Mouse (Mus musculus) MEL (cell line): Measurements from ENCODE around the gene Gpr146. TPM values are rescaled to one million over a fixed set of nuclear protein-coding genes. Genes with fewer than 3 reads are reported as not detected.

Experiments
- DNase-seq: peaks from one replicate; pipeline ENCODE4 v3.0.0; 2011; ENCODE audit warnings: low read depth, low spot score
- H3K27ac ChIP-seq: 2 replicates; pipeline ENCODE4 v1.5.1; 2012; ENCODE audit warnings: low read depth, mild to moderate bottlenecking, control low read depth, low read length, moderate library complexity; ENCODE audit not compliant: control insufficient read depth
- H3K27me3 ChIP-seq, 2 experiments: fragments of 150-350 bp in 1 of 2; sonication (generic) in 1 of 2; 2 replicates each; pipeline ENCODE4 v1.6.1; 2012; ENCODE audit warnings: low read length in 2 of 2, mild to moderate bottlenecking in 2 of 2, improper control_type of control experiment in 1 of 2, moderate library complexity in 1 of 2; ENCODE audit not compliant: insufficient read depth in 2 of 2, control insufficient read depth in 1 of 2
- H3K36me3 ChIP-seq, 2 experiments: 2 replicates each; pipeline ENCODE4 v1.6.1; 2012 to 2014; ENCODE audit warnings: low read length in 2 of 2, improper control_type of control experiment in 1 of 2, inconsistent platforms in 1 of 2, mild to moderate bottlenecking in 1 of 2; ENCODE audit not compliant: insufficient read depth in 2 of 2, control insufficient read depth in 1 of 2
- H3K4me1 ChIP-seq, 2 experiments: fragments of 150-350 bp in 1 of 2; sonication (generic) in 1 of 2; 2 replicates each; pipeline ENCODE4 v1.6.1; 2012; ENCODE audit warnings: low read length in 2 of 2, improper control_type of control experiment in 1 of 2, mild to moderate bottlenecking in 1 of 2; ENCODE audit not compliant: insufficient read depth in 2 of 2, control insufficient read depth in 1 of 2
- H3K4me3 ChIP-seq, 2 experiments: fragments of 150-350 bp in 1 of 2; sonication (generic) in 1 of 2; 2 replicates each; pipeline ENCODE4 v1.5.1; 2012; ENCODE audit warnings: low read depth in 2 of 2, low read length in 2 of 2, mild to moderate bottlenecking in 2 of 2, moderate library complexity in 2 of 2, control low read depth in 1 of 2, improper control_type of control experiment in 1 of 2; ENCODE audit not compliant: control insufficient read depth in 1 of 2, insufficient read depth in 1 of 2
- H3K79me2 ChIP-seq: 2 replicates; pipeline ENCODE4 v1.6.1; 2012; ENCODE audit warnings: mild to moderate bottlenecking, low read length, moderate library complexity; ENCODE audit not compliant: control insufficient read depth, poor library complexity, insufficient read depth
- H3K9ac ChIP-seq: 2 replicates; pipeline ENCODE4 v1.6.1; 2012; ENCODE audit warnings: low read depth, mild to moderate bottlenecking, control low read depth, low read length, moderate library complexity; ENCODE audit not compliant: control insufficient read depth, poor library complexity, severe bottlenecking
- H3K9me3 ChIP-seq: fragments of 150-350 bp; sonication (generic); replicated peaks from 2 replicates; pipeline ENCODE4 v1.6.1; 2012; ENCODE audit warnings: mild to moderate bottlenecking, low read length, improper control_type of control experiment, moderate library complexity; ENCODE audit not compliant: insufficient read depth
- BHLHE40 ChIP-seq: IDR thresholded peaks from 2 replicates; pipeline ENCODE4 v1.6.1; 2012; ENCODE audit warnings: low read depth, mild to moderate bottlenecking, inconsistent platforms, low read length, improper control_type of control experiment, borderline replicate concordance
- CHD1 ChIP-seq: IDR thresholded peaks from 2 replicates; pipeline ENCODE4 v1.6.1; 2012; ENCODE audit warnings: low read depth, mild to moderate bottlenecking, inconsistent platforms, low read length, improper control_type of control experiment
- CHD2 ChIP-seq: IDR thresholded peaks from 2 replicates; pipeline ENCODE4 v1.6.1; 2011; ENCODE audit warnings: low read length, improper control_type of control experiment
- CTCF ChIP-seq, 3 experiments: IDR thresholded peaks in 2 of 3; conservative IDR thresholded peaks in 1 of 3; 2 replicates each; pipeline ENCODE4 v1.5.1; 2011 to 2012; ENCODE audit warnings: low read length in 3 of 3, low read depth in 2 of 3, mild to moderate bottlenecking in 2 of 3, improper control_type of control experiment in 1 of 3, inconsistent platforms in 1 of 3, mixed read lengths in 1 of 3, moderate library complexity in 1 of 3; ENCODE audit not compliant: control insufficient read depth in 1 of 3, insufficient read depth in 1 of 3, poor library complexity in 1 of 3, severe bottlenecking in 1 of 3
- ELF1 ChIP-seq: IDR thresholded peaks from 2 replicates; pipeline ENCODE4 v1.6.1; 2014; ENCODE audit warnings: low read depth, mild to moderate bottlenecking, inconsistent platforms, low read length, improper control_type of control experiment, moderate library complexity
- EP300 ChIP-seq, 2 experiments: IDR thresholded peaks; 2 replicates each; pipeline ENCODE4 v1.6.1; 2011; ENCODE audit warnings: improper control_type of control experiment in 2 of 2, low read length in 2 of 2, low read depth in 1 of 2, mild to moderate bottlenecking in 1 of 2
- ETS1 ChIP-seq: IDR thresholded peaks from 2 replicates; pipeline ENCODE4 v1.6.1; 2012; ENCODE audit warnings: low read depth, mild to moderate bottlenecking, inconsistent platforms, low read length, improper control_type of control experiment, moderate library complexity
- JUND ChIP-seq: IDR thresholded peaks from 2 replicates; pipeline ENCODE4 v1.6.1; 2011; ENCODE audit warnings: low read depth, mild to moderate bottlenecking, improper control_type of control experiment, low read length
- KAT2A ChIP-seq: conservative IDR thresholded peaks from 2 replicates; pipeline ENCODE4 v1.6.1; 2012; ENCODE audit warnings: low read depth, low read length, improper control_type of control experiment, inconsistent platforms
- MAFK ChIP-seq: IDR thresholded peaks from 2 replicates; pipeline ENCODE4 v1.6.1; 2011; ENCODE audit warnings: low read depth, mild to moderate bottlenecking, low read length, improper control_type of control experiment, borderline replicate concordance
- MAX ChIP-seq: IDR thresholded peaks from 2 replicates; pipeline ENCODE4 v1.6.1; 2011; ENCODE audit warnings: low read length, improper control_type of control experiment
- MAZ ChIP-seq: IDR thresholded peaks from 2 replicates; pipeline ENCODE4 v1.6.1; 2012; ENCODE audit warnings: low read depth, mild to moderate bottlenecking, inconsistent platforms, low read length, improper control_type of control experiment
- MXI1 ChIP-seq: IDR thresholded peaks from 2 replicates; pipeline ENCODE4 v1.6.1; 2011; ENCODE audit warnings: mild to moderate bottlenecking, low read depth, low read length, improper control_type of control experiment
- MYB ChIP-seq: IDR thresholded peaks from 2 replicates; pipeline ENCODE4 v1.6.1; 2011; ENCODE audit warnings: mild to moderate bottlenecking, low read depth, low read length, improper control_type of control experiment
- MYC ChIP-seq: IDR thresholded peaks from 2 replicates; pipeline ENCODE4 v1.6.1; 2011; ENCODE audit warnings: low read depth, mild to moderate bottlenecking, low read length, improper control_type of control experiment, moderate library complexity
- NRF1 ChIP-seq: IDR thresholded peaks from 2 replicates; pipeline ENCODE4 v1.6.1; 2014; ENCODE audit warnings: low read depth, mild to moderate bottlenecking, inconsistent platforms, low read length, improper control_type of control experiment, moderate library complexity; ENCODE audit not compliant: poor library complexity, insufficient read depth, severe bottlenecking
- POLR2A ChIP-seq, 2 experiments: IDR thresholded peaks; 2 replicates each; pipeline ENCODE4 v1.6.1; 2011 to 2012; ENCODE audit warnings: low read length in 2 of 2, mild to moderate bottlenecking in 2 of 2, control low read depth in 1 of 2, improper control_type of control experiment in 1 of 2, low read depth in 1 of 2, moderate library complexity in 1 of 2; ENCODE audit not compliant: control insufficient read depth in 1 of 2, insufficient read depth in 1 of 2, poor library complexity in 1 of 2
- POLR2AphosphoS2 ChIP-seq: IDR thresholded peaks from 2 replicates; pipeline ENCODE4 v1.6.1; 2011; ENCODE audit warnings: low read length, improper control_type of control experiment
- POLR2AphosphoS5 ChIP-seq: IDR thresholded peaks from 2 replicates; pipeline ENCODE4 v1.6.1; 2012; ENCODE audit warnings: low read depth, borderline replicate concordance, mild to moderate bottlenecking, inconsistent platforms, low read length, moderate library complexity, mixed read lengths
- RCOR1 ChIP-seq: IDR thresholded peaks from 2 replicates; pipeline ENCODE4 v1.6.1; 2012; ENCODE audit warnings: low read depth, mild to moderate bottlenecking, inconsistent platforms, low read length, improper control_type of control experiment
- SMC3 ChIP-seq: IDR thresholded peaks from 2 replicates; pipeline ENCODE4 v1.6.1; 2011; ENCODE audit warnings: low read depth, low read length, improper control_type of control experiment
- TBP ChIP-seq: IDR thresholded peaks from 2 replicates; pipeline ENCODE4 v1.8.0; 2011; ENCODE audit warnings: low read depth, low read length, improper control_type of control experiment
- TCF12 ChIP-seq: IDR thresholded peaks from 2 replicates; pipeline ENCODE4 v1.6.1; 2014; ENCODE audit warnings: low read depth, mild to moderate bottlenecking, inconsistent platforms, low read length, improper control_type of control experiment, moderate library complexity
- UBTF ChIP-seq: IDR thresholded peaks from 2 replicates; pipeline ENCODE4 v1.6.1; 2012; ENCODE audit warnings: low read depth, mild to moderate bottlenecking, inconsistent platforms, low read length, improper control_type of control experiment, moderate library complexity, borderline replicate concordance; ENCODE audit not compliant: insufficient read depth
- USF1 ChIP-seq: IDR thresholded peaks from 2 replicates; pipeline ENCODE4 v1.6.1; 2014; ENCODE audit warnings: low read depth, mild to moderate bottlenecking, inconsistent platforms, low read length, improper control_type of control experiment, moderate library complexity
- ZNF384 ChIP-seq: IDR thresholded peaks from 2 replicates; pipeline ENCODE4 v1.6.1; 2012; ENCODE audit warnings: low read depth, mild to moderate bottlenecking, inconsistent platforms, low read length, improper control_type of control experiment
- polyA plus RNA-seq, 2 experiments: library from polyadenylated mRNA; stranded (reverse) in 1 of 2; unstranded in 1 of 2; fragments of >175 nt in 1 of 2; fragments of >200 nt in 1 of 2; gene quantifications; 2 replicates each; pipeline versions ENCODE4 v1.2.1 to v1.2.4; 2012; ENCODE audit warnings: low replicate concordance in 2 of 2, low read depth in 1 of 2; ENCODE audit not compliant: insufficient read length in 2 of 2, insufficient read depth in 1 of 2, missing spikeins in 1 of 2
- total RNA-seq: library from RNA; depleted of rRNA; stranded (reverse); fragments of 300-350 nt; gene quantifications from 2 replicates; pipeline ENCODE4 v1.2.3, GENCODE M21; 2012

Gene Gpr146
- total and polyA plus RNA-seq, 3 experiments = 0.92 to 4.5 TPM; not detected in 1

- Histone ChIP-seq H3K4me1 (no peaks in the 10 kb centered on the region), H3K27ac (no peak overlapping the region), H3K79me2 (peaks cover 1% of the 10 kb centered on the region), H3K9ac (no peak overlapping the region), H3K36me3 (peaks cover 0 to 4% of the 10 kb centered on the region in 2 experiments; a peak in 1 of 4 replicates), H3K4me3 (no peak overlapping the region), H3K9me3 (no peaks in the 10 kb centered on the region), H3K27me3 (no peaks in the 10 kb centered on the region)
- no peak for TF ChIP-seq SMC3
- TF ChIP-seq POLR2A (IDR thresholded peaks at IDR 0.05; ENCODE audit: control insufficient read depth in 1 of 2, insufficient read depth in 1 of 2, low read depth in 1 of 2, low read length in 2 of 2, poor library complexity in 1 of 2) = no peak
- no peak for TF ChIP-seq NRF1
- TF ChIP-seq MAZ = no peak
- TF ChIP-seq CHD2 = no peak
- TF ChIP-seq ZNF384 = no peak
- no peak for TF ChIP-seq BHLHE40
- TF ChIP-seq JUND = no peak
- TF ChIP-seq KAT2A = no peak
- TF ChIP-seq MYC = no peak
- no peak for TF ChIP-seq MAFK
- no peak for TF ChIP-seq POLR2AphosphoS5
- no peak for TF ChIP-seq TBP
- TF ChIP-seq POLR2AphosphoS2 = no peak
- no peak for TF ChIP-seq MAX
- no peak for TF ChIP-seq RCOR1
- no peak for TF ChIP-seq UBTF
- no peak for TF ChIP-seq ELF1
- DNase-seq = no peak
These were observed 64.2 kb downstream of the Gpr146 start for GRCm38 (mm10) chr5:139441726-139442018.

GRCm38 (mm10) chr5:139442428-139442827 is 64.9 kb downstream of the Gpr146 start:
- Histone ChIP-seq H3K4me3 (no peak overlapping the region), H3K4me1 (no peaks in the 10 kb centered on the region), H3K27me3 (no peaks in the 10 kb centered on the region), H3K27ac (no peak overlapping the region), H3K9me3 (no peaks in the 10 kb centered on the region), H3K79me2 (peaks cover 1% of the 10 kb centered on the region), H3K36me3 (0 out of 4 replicates have a peak, but pooled peaks cover 0 to 1% of the 10 kb centered on the region in 2 experiments), H3K9ac (no peak overlapping the region)
- DNase-seq = no peak
- TF ChIP-seq RCOR1 = no peak
- TF ChIP-seq JUND = no peak
- TF ChIP-seq UBTF = no peak
- no peak for TF ChIP-seq CHD2
- TF ChIP-seq CTCF (IDR thresholded peaks at IDR 0.05 in 2 of 3, conservative IDR thresholded peaks at IDR 0.05 in 1 of 3; ENCODE audit: control insufficient read depth in 1 of 3, insufficient read depth in 1 of 3, low read depth in 2 of 3, low read length in 3 of 3, poor library complexity in 1 of 3, severe bottlenecking in 1 of 3) = no peak
- TF ChIP-seq CHD1 = no peak
- TF ChIP-seq TCF12 = no peak
- no peak for TF ChIP-seq ETS1
- no peak for TF ChIP-seq EP300 (IDR thresholded peaks at IDR 0.05; ENCODE audit: low read depth in 1 of 2, low read length in 2 of 2)
- no peak for TF ChIP-seq MXI1
- no peak for TF ChIP-seq MAFK
- TF ChIP-seq MYB = no peak
- no peak for TF ChIP-seq NRF1
- TF ChIP-seq USF1 = no peak
- TF ChIP-seq MAX = no peak
